Mouse (Mus musculus): Measurements from ENCODE around the gene Cntnap5b.
"Not testable (repeated sequence)": the region's sequence is repeated elsewhere in the genome, so short reads cannot be mapped to it uniquely, and the experiment has no call there.

- TF ChIP-seq POLR2A (IDR thresholded peaks at IDR 0.05; ENCODE audit: low read depth, low read length); POLR2AphosphoS2 (IDR thresholded peaks at IDR 0.05; ENCODE audit: low read depth, low read length); EP300 (IDR thresholded peaks at IDR 0.05; ENCODE audit: low read length); CTCF (conservative IDR thresholded peaks at IDR 0.05 in 1 of 2, IDR thresholded peaks at IDR 0.05 in 1 of 2; ENCODE audit: low read depth in 2 of 2, low read length in 2 of 2); TCF12 (IDR thresholded peaks at IDR 0.05; ENCODE audit: low read depth, low read length); ETS1 (conservative IDR thresholded peaks at IDR 0.05; ENCODE audit: low read depth, low read length); ZNF384 (IDR thresholded peaks at IDR 0.05; ENCODE audit: low read depth, low read length); GABPA (IDR thresholded peaks at IDR 0.05; ENCODE audit: insufficient replicate concordance, low read depth, low read length); MXI1 (IDR thresholded peaks at IDR 0.05; ENCODE audit: low read depth, low read length); SMC3 (IDR thresholded peaks at IDR 0.05; ENCODE audit: low read depth, low read length); RAD21 (IDR thresholded peaks at IDR 0.05; ENCODE audit: low read depth, low read length); USF2 (conservative IDR thresholded peaks at IDR 0.05; ENCODE audit: low read depth, low read length); MAX (IDR thresholded peaks at IDR 0.05; ENCODE audit: low read length); MEF2A (IDR thresholded peaks at IDR 0.05; ENCODE audit: borderline replicate concordance, low read depth, low read length): not testable (repeated sequence)
Observed at GRCm38 (mm10) chr1:100001226-100001625, 228.7 kb downstream of the Cntnap5b start.
